ENCODE assay signal across 18 mouse cellular contexts in genomic region chr9:51345768-51346167, GRCm38 (mm10). TPM values are rescaled to one million over a fixed set of nuclear protein-coding genes. Genes with fewer than 3 reads are reported as not detected.
"Had no signal": no experiment of that assay in that cellular context is flagged by ENCODE, and none has a peak within 500 bp of the region (broad histone marks: within the 10 kb centered on the region; RNA-seq: fewer than 3 reads in every experiment).

No protein-coding gene starts in this region.

- H3K9ac ChIP-seq: neural tube, embryonic 13.5 days; neural tube, embryonic 15.5 days; stomach, embryonic 15.5 days had no signal

- H3K4me1 ChIP-seq: neural tube, embryonic 13.5 days; neural tube, embryonic 15.5 days; stomach, embryonic 15.5 days had no signal

- H3K27ac ChIP-seq: neural tube, embryonic 13.5 days; neural tube, embryonic 15.5 days; stomach, embryonic 15.5 days; stomach, postnatal 0 days had no signal

- H3K9me3 ChIP-seq: neural tube, embryonic 13.5 days; neural tube, embryonic 15.5 days; stomach, embryonic 15.5 days had no signal

- H3K36me3 ChIP-seq: neural tube, embryonic 13.5 days; neural tube, embryonic 15.5 days; stomach, embryonic 15.5 days had no signal

- DNase-seq: retina, postnatal 1 day; right cerebral cortex, adult 18-20 months; right cerebral cortex, postnatal 14 days; right cerebral cortex, postnatal 25 days; right cerebral cortex, postnatal 4 days; spleen, adult 18-20 months; thymus, adult 18-20 months; thymus, adult 2 months; thymus, postnatal 14 days; thymus, postnatal 25 days; thymus, postnatal 36 days; thymus, postnatal 4 days had no signal

- H3K4me3 ChIP-seq: neural tube, embryonic 13.5 days; neural tube, embryonic 15.5 days; stomach, embryonic 15.5 days had no signal

- H3K4me2 ChIP-seq: neural tube, embryonic 13.5 days; neural tube, embryonic 15.5 days; stomach, embryonic 15.5 days had no signal

- H3K27me3 ChIP-seq: neural tube, embryonic 13.5 days; neural tube, embryonic 15.5 days; stomach, embryonic 15.5 days had no signal

RNA-seq across cellular contexts. Expression of gene 1810046K07Rik, which starts 17.1 kb away (rescaled TPM):
- polyA plus RNA-seq: neural tube, embryonic 13.5 days; neural tube, embryonic 14.5 days; neural tube, embryonic 15.5 days; urinary bladder, adult 2 months had no signal
